Mouse (Mus musculus): ENCODE data around the gene Ppm1n. TPM values are rescaled to one million over a fixed set of nuclear protein-coding genes. Genes with fewer than 3 reads are reported as not detected.
A peak's percentile ranks its signal among the peaks of the same experiment; 100 is the strongest.

Ppm1n gene
- polyA plus RNA-seq, 1 experiment from 2014 or later, result not detected

GRCm38 (mm10) chr7:19320637-19321036 is 40.8 kb upstream of the Ppm1n start:
- Histone ChIP-seq H3K4me3 (ENCODE audit: low read length) (peak overlapping the region; percentile 49), H3K4me1 (ENCODE audit: insufficient read depth, low read length) (peaks cover 12% of the 10 kb centered on the region)
- 37% methylated on average over 7 of the region's 7 CpGs for WGBS

GRCm38 (mm10) chr7:19319906-19320305 is 40.0 kb upstream of the Ppm1n start:
- Histone ChIP-seq H3K27ac (ENCODE audit: low read length) (no peak overlapping the region), H3K36me3 (ENCODE audit: insufficient read depth, low read length) (no peaks in the 10 kb centered on the region), H3K4me1 (ENCODE audit: insufficient read depth, low read length) (peaks cover 12% of the 10 kb centered on the region), H3K9ac (replicated peaks; ENCODE audit: low read length) (peak overlapping the region; percentile 57), H3K27me3 (ENCODE audit: insufficient read depth, low read length) (peaks cover 5% of the 10 kb centered on the region; the same call in 1 of the 2 replicates), H3K4me2 (replicated peaks; ENCODE audit: low read depth, low read length) (peak overlapping the region; percentile 80), H3K4me3 (ENCODE audit: low read length) (peak overlapping the region; percentile 49), H3K9me3 (ENCODE audit: low read length) (no peaks in the 10 kb centered on the region)
- under 1% methylated on average over 41 of the region's 41 CpGs for WGBS
- peak; percentile 96 for ATAC-seq (ENCODE audit: low FRiP score, low TSS enrichment)

More at GRCm38 (mm10) chr7:19320637-19321036, 40.8 kb upstream of the Ppm1n start:
- no peaks in the 10 kb centered on the region for H3K9me3 ChIP-seq (ENCODE audit: low read length)
- H3K9ac ChIP-seq (replicated peaks; ENCODE audit: low read length), result peak overlapping the region; percentile 49; the same call in 1 of the 2 replicates
- no peak overlapping the region for H3K27ac ChIP-seq (ENCODE audit: low read length)
- ATAC-seq (ENCODE audit: low FRiP score, low TSS enrichment), result no peak
- H3K4me2 ChIP-seq (replicated peaks; ENCODE audit: low read depth, low read length), result peak overlapping the region; percentile 80
- peaks cover 5% of the 10 kb centered on the region; the same call in 1 of the 2 replicates for H3K27me3 ChIP-seq (ENCODE audit: insufficient read depth, low read length)
- H3K36me3 ChIP-seq (ENCODE audit: insufficient read depth, low read length), result no peaks in the 10 kb centered on the region

DNA sequence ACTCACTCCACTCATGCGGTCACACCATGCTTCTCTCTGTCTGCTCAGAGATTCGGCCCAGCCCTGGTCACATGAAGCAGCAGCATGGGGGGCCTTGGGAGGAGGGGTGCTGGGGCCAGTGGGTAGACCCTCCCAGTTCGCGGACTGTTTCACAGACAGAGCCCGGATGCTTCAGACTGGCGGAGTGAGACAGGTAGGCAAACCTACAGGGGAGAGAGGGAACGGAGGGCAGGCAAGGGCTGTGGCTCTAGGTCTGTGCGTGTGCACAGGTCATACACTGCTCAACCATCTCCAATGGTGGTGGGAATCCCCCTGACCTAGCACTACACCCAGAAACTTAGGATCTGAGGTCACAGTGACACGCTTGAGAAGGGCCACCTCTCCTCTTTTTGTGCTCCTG is 39.6 kb upstream of the Ppm1n start:
- WGBS, result 17% methylated on average over 9 of the region's 9 CpGs

DNA sequence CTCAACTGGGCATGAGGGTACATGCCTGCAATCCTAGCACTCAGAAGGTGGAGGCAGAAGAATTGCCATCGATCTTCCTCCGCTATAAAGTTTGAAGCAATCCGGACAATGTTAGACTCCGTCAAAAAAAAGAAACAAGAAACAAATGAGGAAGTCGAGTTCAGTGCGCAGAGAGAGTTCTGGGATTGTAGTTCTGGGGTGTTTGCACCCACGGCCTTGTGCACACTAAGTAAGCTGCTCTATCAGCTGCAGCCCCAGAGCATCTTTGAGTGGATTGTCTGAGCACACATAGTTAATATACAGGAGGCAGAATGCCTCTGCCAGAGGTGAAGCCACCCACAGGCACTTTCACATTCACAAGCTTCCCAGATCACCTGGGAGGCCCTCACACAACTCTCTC is 38.8 kb upstream of the Ppm1n start:
- no peak overlapping the region for H3K27ac ChIP-seq (ENCODE audit: low read length)
- H3K4me2 ChIP-seq (replicated peaks; ENCODE audit: low read depth, low read length), result no peak overlapping the region
- 76% methylated on average over 7 of the region's 7 CpGs for whole genome bisulfite sequencing
- no peak overlapping the region for H3K9ac ChIP-seq (replicated peaks; ENCODE audit: low read length)
- H3K27me3 ChIP-seq (ENCODE audit: insufficient read depth, low read length), result peaks cover 5% of the 10 kb centered on the region; the same call in 1 of the 2 replicates
- H3K4me1 ChIP-seq (ENCODE audit: insufficient read depth, low read length), result peaks cover 12% of the 10 kb centered on the region
- no peaks in the 10 kb centered on the region for H3K9me3 ChIP-seq (ENCODE audit: low read length)
- no peaks in the 10 kb centered on the region for H3K36me3 ChIP-seq (ENCODE audit: insufficient read depth, low read length)
- ATAC-seq (ENCODE audit: low FRiP score, low TSS enrichment), result no peak
- no peak overlapping the region for H3K4me3 ChIP-seq (ENCODE audit: low read length)

More for the DNA sequence above, 39.6 kb upstream of the Ppm1n start:
- H3K36me3 ChIP-seq (ENCODE audit: insufficient read depth, low read length), result no peaks in the 10 kb centered on the region
- H3K4me3 ChIP-seq (ENCODE audit: low read length), result peak overlapping the region; percentile 49
- H3K27ac ChIP-seq (ENCODE audit: low read length), result no peak overlapping the region
- ATAC-seq (ENCODE audit: low FRiP score, low TSS enrichment), result peak; percentile 73
- peaks cover 5% of the 10 kb centered on the region; the same call in 1 of the 2 replicates for H3K27me3 ChIP-seq (ENCODE audit: insufficient read depth, low read length)
- peak overlapping the region; percentile 57 for H3K9ac ChIP-seq (replicated peaks; ENCODE audit: low read length)
- peak overlapping the region; percentile 80 for H3K4me2 ChIP-seq (replicated peaks; ENCODE audit: low read depth, low read length)
- H3K9me3 ChIP-seq (ENCODE audit: low read length), result no peaks in the 10 kb centered on the region
- H3K4me1 ChIP-seq (ENCODE audit: insufficient read depth, low read length), result peaks cover 12% of the 10 kb centered on the region

GRCm38 (mm10) chr7:19318201-19318600 is 38.3 kb upstream of the Ppm1n start:
- no peak for ATAC-seq (ENCODE audit: low FRiP score, low TSS enrichment)
- Histone ChIP-seq H3K27ac (ENCODE audit: low read length) (no peak overlapping the region), H3K36me3 (ENCODE audit: insufficient read depth, low read length) (no peaks in the 10 kb centered on the region), H3K4me2 (replicated peaks; ENCODE audit: low read depth, low read length) (no peak overlapping the region), H3K4me1 (ENCODE audit: insufficient read depth, low read length) (peaks cover 12% of the 10 kb centered on the region), H3K9ac (replicated peaks; ENCODE audit: low read length) (no peak overlapping the region), H3K27me3 (ENCODE audit: insufficient read depth, low read length) (peaks cover 5% of the 10 kb centered on the region; the same call in 1 of the 2 replicates), H3K9me3 (ENCODE audit: low read length) (no peaks in the 10 kb centered on the region), H3K4me3 (ENCODE audit: low read length) (no peak overlapping the region)
- WGBS, result 70% methylated on average over 2 of the region's 2 CpGs

DNA sequence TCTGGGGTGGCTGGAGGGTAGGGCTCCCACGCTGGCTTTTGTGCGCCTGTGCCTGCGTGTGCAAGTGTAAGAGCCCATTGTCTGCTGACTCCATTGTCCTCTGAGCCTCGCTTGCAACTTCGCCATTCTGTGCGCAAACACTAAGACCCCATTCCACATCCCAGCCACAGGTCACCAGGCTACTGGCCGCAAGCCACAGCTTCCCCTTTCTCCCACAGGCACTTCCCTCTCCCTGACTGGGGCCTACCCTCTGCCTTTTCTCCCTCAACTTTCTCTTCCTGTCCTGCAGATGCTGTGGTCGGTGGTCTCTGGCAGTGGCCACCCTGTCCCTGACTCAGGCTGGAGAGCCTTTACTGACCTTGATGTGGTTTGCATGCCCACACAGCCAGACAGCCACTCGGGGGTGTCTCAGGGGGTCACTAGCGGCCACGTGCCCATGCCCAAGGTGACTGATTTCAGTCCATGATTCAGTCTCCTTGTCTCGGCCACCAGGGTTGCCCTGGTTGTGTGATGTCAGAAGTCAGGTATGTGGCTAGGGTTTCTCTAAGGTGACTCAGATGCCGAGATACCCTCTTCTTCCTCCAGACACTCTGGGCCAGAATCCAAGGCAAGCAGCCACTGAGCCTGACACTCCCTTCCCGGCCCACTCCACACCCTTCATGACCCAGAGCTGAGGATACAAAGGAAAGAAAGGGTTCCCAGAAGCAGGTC is 36.7 kb upstream of the Ppm1n start:
- Histone ChIP-seq H3K9ac (replicated peaks; ENCODE audit: low read length) (no peak overlapping the region), H3K27me3 (ENCODE audit: insufficient read depth, low read length) (peaks cover 5% of the 10 kb centered on the region; the same call in 1 of the 2 replicates), H3K4me3 (ENCODE audit: low read length) (no peak overlapping the region), H3K36me3 (ENCODE audit: insufficient read depth, low read length) (no peaks in the 10 kb centered on the region), H3K9me3 (ENCODE audit: low read length) (no peaks in the 10 kb centered on the region), H3K27ac (ENCODE audit: low read length) (no peak overlapping the region), H3K4me1 (ENCODE audit: insufficient read depth, low read length) (peaks cover 12% of the 10 kb centered on the region), H3K4me2 (replicated peaks; ENCODE audit: low read depth, low read length) (no peak overlapping the region)
- ATAC-seq (ENCODE audit: low FRiP score, low TSS enrichment), result no peak
- 58% methylated on average over 14 of the region's 14 CpGs for WGBS

DNA sequence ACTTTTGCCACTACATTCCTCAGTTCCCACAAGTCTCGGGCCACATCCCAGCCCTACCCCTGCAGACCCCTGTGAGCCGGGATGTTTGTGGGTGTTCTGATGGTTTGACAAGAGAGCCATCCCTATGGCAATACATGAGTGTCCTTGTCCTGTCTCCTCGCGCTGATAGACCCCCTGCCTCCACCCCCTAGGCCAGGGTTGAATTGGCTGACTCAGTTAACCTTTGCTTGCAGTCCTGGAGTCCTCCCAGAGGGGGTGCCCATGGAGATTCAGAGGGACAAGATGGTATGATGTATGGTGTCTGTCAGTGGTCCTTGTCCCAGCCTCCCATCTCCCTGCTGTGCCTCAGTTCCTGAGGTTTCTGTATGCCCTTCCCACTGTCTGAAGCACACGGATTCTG is 34.2 kb upstream of the Ppm1n start:
- Histone ChIP-seq H3K4me2 (replicated peaks; ENCODE audit: low read depth, low read length) (no peak overlapping the region), H3K4me1 (ENCODE audit: insufficient read depth, low read length) (peaks cover 6% of the 10 kb centered on the region; the same call in 1 of the 2 replicates), H3K27ac (ENCODE audit: low read length) (no peak overlapping the region), H3K9me3 (ENCODE audit: low read length) (no peaks in the 10 kb centered on the region), H3K36me3 (ENCODE audit: insufficient read depth, low read length) (no peaks in the 10 kb centered on the region), H3K4me3 (ENCODE audit: low read length) (no peak overlapping the region), H3K9ac (replicated peaks; ENCODE audit: low read length) (no peak overlapping the region), H3K27me3 (ENCODE audit: insufficient read depth, low read length) (peaks cover 5% of the 10 kb centered on the region; the same call in 1 of the 2 replicates)
- ATAC-seq (ENCODE audit: low FRiP score, low TSS enrichment), result no peak
- WGBS, result 52% methylated on average over 5 of the region's 5 CpGs

GRCm38 (mm10) chr7:19311991-19312390 is 32.1 kb upstream of the Ppm1n start:
- H3K9me3 ChIP-seq (ENCODE audit: low read length), result no peaks in the 10 kb centered on the region
- H3K36me3 ChIP-seq (ENCODE audit: insufficient read depth, low read length), result no peaks in the 10 kb centered on the region
- no peak overlapping the region for H3K4me2 ChIP-seq (replicated peaks; ENCODE audit: low read depth, low read length)
- H3K9ac ChIP-seq (replicated peaks; ENCODE audit: low read length), result no peak overlapping the region
- peaks cover 9% of the 10 kb centered on the region for H3K27me3 ChIP-seq (ENCODE audit: insufficient read depth, low read length)
- H3K27ac ChIP-seq (ENCODE audit: low read length), result no peak overlapping the region
- ATAC-seq (ENCODE audit: low FRiP score, low TSS enrichment), result no peak
- H3K4me1 ChIP-seq (ENCODE audit: insufficient read depth, low read length), result peaks cover 15% of the 10 kb centered on the region
- WGBS, result 25% methylated on average over 4 of the region's 4 CpGs
- no peak overlapping the region for H3K4me3 ChIP-seq (ENCODE audit: low read length)

- peaks cover 16% of the 10 kb centered on the region for H3K4me1 ChIP-seq (ENCODE audit: insufficient read depth, low read length)
- H3K27me3 ChIP-seq (ENCODE audit: insufficient read depth, low read length), result peaks cover 23% of the 10 kb centered on the region
- WGBS, result under 1% methylated on average over 49 of the region's 49 CpGs
- H3K9ac ChIP-seq (replicated peaks; ENCODE audit: low read length), result peak within 1 kb of the TSS; percentile 63
- H3K9me3 ChIP-seq (ENCODE audit: low read length), result no peaks in the 10 kb centered on the region
- peak within 1 kb of the TSS; percentile 74 for H3K4me3 ChIP-seq (ENCODE audit: low read length)
- ATAC-seq (ENCODE audit: low FRiP score, low TSS enrichment), result peak; percentile 83
- no peaks in the 10 kb centered on the region for H3K36me3 ChIP-seq (ENCODE audit: insufficient read depth, low read length)
- peak within 1 kb of the TSS; percentile 100 for H3K4me2 ChIP-seq (replicated peaks; ENCODE audit: low read depth, low read length)
- no peak within 1 kb of the TSS for H3K27ac ChIP-seq (ENCODE audit: low read length)
These were observed 30.2 kb upstream of the Ppm1n start, which contains the start of gene Fosb for GRCm38 (mm10) chr7:19309884-19310641. Fosb (minus strand) TSS chr7:19310051.
